Mouse (Mus musculus): ENCODE results near the gene Pold2.

GRCm38 (mm10) chr11:5837251-5838246 is 40.5 kb downstream of the Pold2 start, which contains the start of gene Polm:
- TF ChIP-seq CTCF (IDR thresholded peaks at IDR 0.05; ENCODE audit: low read depth, low read length): peak; percentile 41; the same call in 1 of the 2 replicates
- no peak for TF ChIP-seq POLR2AphosphoS5 (IDR thresholded peaks at IDR 0.05; ENCODE audit: insufficient replicate concordance, low read depth, low read length)
- no peak for TF ChIP-seq GATA2 (IDR thresholded peaks at IDR 0.05; ENCODE audit: borderline replicate concordance, low read depth, low read length)

Measured in G1E (cell line).